Mouse (Mus musculus) lung, embryonic 15.5 days (tissue): Measurements from ENCODE around the gene Pdlim7. TPM values are rescaled to one million over a fixed set of nuclear protein-coding genes. Genes with fewer than 3 reads are reported as not detected.

ENCODE experiments used
- ATAC-seq: fragments of 200-750 bp; cut with Nextera tagmentation; 2 replicates; pipeline ENCODE4 v1.8.0; 2017; ENCODE audit warnings: moderate number of reproducible peaks, borderline replicate concordance; ENCODE audit not compliant: low FRiP score, low TSS enrichment; ENCODE audit errors: extremely low read depth
- H3K27ac ChIP-seq: fragments of 300-500 bp; sonication (generic); 2 replicates; pipeline ENCODE4 v1.5.1; 2015; ENCODE audit warnings: moderate library complexity, mild to moderate bottlenecking, inconsistent platforms
- H3K27me3 ChIP-seq: fragments of 300-500 bp; sonication (generic); 2 replicates; pipeline ENCODE4 v1.6.1; 2015; ENCODE audit warnings: inconsistent platforms
- H3K36me3 ChIP-seq: fragments of 300-500 bp; sonication (generic); 2 replicates; pipeline ENCODE4 v1.6.1; 2015; ENCODE audit warnings: inconsistent platforms
- H3K4me1 ChIP-seq: fragments of 300-500 bp; sonication (generic); 2 replicates; pipeline ENCODE4 v1.6.1; 2015; ENCODE audit warnings: inconsistent platforms
- H3K4me2 ChIP-seq: fragments of 300-500 bp; sonication (generic); 2 replicates; pipeline ENCODE4 v1.6.1; 2015; ENCODE audit warnings: inconsistent platforms, mild to moderate bottlenecking, moderate library complexity
- H3K4me3 ChIP-seq: fragments of 300-500 bp; sonication (generic); 2 replicates; pipeline ENCODE4 v1.5.1; 2015; ENCODE audit warnings: mild to moderate bottlenecking, inconsistent platforms
- H3K9ac ChIP-seq: fragments of 300-500 bp; sonication (generic); 2 replicates; pipeline ENCODE4 v1.6.1; 2015; ENCODE audit warnings: inconsistent platforms
- H3K9me3 ChIP-seq: fragments of 300-500 bp; sonication (generic); 2 replicates; pipeline ENCODE4 v1.6.1; 2016; ENCODE audit warnings: inconsistent platforms
- WGBS: fragments of 180-500 bp; shearing (Covaris S2); methylation state at CpG from one replicate; pipeline ENCODE4 v1.1.7; 2015; 5-methylcytosine and 5-hydroxymethylcytosine counted together
- polyA plus RNA-seq: library from polyadenylated mRNA; unstranded; fragments of >200 nt; fragmentation: Nextera tagmentation; extraction: Ambion mirVana; gene quantifications from 2 replicates; pipeline ENCODE4 v1.2.1, GENCODE M21; 2015

The Pdlim7 gene
- polyA plus RNA-seq, 1 experiment from 2014 or later, result 169 TPM

GRCm38 (mm10) chr13:55512379-55513031 lies 971 bp downstream of the Pdlim7 start:
- H3K27me3 ChIP-seq, result peaks cover 13% of the 10 kb centered on the region; the same call in 1 of the 2 replicates
- peak overlapping the region; percentile 71 for H3K4me2 ChIP-seq
- peaks cover 30% of the 10 kb centered on the region for H3K4me1 ChIP-seq
- peak overlapping the region; percentile 73 for H3K4me3 ChIP-seq
- peak; percentile 61 for ATAC-seq
- peak overlapping the region; percentile 78 for H3K9ac ChIP-seq
- H3K9me3 ChIP-seq, result no peaks in the 10 kb centered on the region
- H3K36me3 ChIP-seq, result peaks cover 24% of the 10 kb centered on the region
- peak overlapping the region; percentile 94 for H3K27ac ChIP-seq
- WGBS, result under 1% methylated on average over 25 of the region's 25 CpGs

DNA sequence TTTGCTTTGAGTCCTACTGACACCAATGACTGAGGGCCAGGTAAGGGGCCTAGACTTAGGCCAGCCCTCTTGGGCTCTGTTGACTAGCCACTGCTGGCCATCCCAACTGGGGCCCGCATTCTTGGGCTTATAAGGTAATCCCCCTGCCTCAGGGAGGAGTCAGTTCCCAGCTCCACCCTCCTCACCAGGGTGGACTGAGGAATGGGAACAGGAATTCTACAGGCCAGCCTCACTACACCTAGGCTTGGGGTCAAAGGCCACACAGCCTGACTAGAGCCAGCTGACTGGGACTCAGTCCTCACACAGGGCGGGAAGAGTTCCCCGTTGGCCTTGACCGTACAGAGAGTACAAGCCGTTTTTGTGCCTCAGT lies 2.0 kb downstream of the Pdlim7 start:
- Histone ChIP-seq H3K4me3 (peak overlapping the region; percentile 73), H3K9me3 (no peaks in the 10 kb centered on the region), H3K27me3 (peaks cover 13% of the 10 kb centered on the region; the same call in 1 of the 2 replicates), H3K4me2 (peak overlapping the region; percentile 71), H3K36me3 (peaks cover 34% of the 10 kb centered on the region), H3K27ac (peak overlapping the region; percentile 94), H3K4me1 (peaks cover 30% of the 10 kb centered on the region), H3K9ac (peak overlapping the region; percentile 18; the same call in 1 of the 2 replicates)
- ATAC-seq, result peak; percentile 4; the same call in 1 of the 2 replicates
- WGBS, result 22% methylated on average over 5 of the region's 5 CpGs

GRCm38 (mm10) chr13:55510668-55511491 lies 2.6 kb downstream of the Pdlim7 start:
- Histone ChIP-seq H3K27me3 (peaks cover 13% of the 10 kb centered on the region; the same call in 1 of the 2 replicates), H3K4me1 (peaks cover 30% of the 10 kb centered on the region), H3K4me2 (peak overlapping the region; percentile 71), H3K9me3 (no peaks in the 10 kb centered on the region), H3K9ac (peak overlapping the region; percentile 18; the same call in 1 of the 2 replicates), H3K27ac (peak overlapping the region; percentile 94), H3K4me3 (peak overlapping the region; percentile 73), H3K36me3 (peaks cover 40% of the 10 kb centered on the region)
- 1% methylated on average over 6 of the region's 6 CpGs for WGBS
- ATAC-seq, result peak; percentile 86

DNA sequence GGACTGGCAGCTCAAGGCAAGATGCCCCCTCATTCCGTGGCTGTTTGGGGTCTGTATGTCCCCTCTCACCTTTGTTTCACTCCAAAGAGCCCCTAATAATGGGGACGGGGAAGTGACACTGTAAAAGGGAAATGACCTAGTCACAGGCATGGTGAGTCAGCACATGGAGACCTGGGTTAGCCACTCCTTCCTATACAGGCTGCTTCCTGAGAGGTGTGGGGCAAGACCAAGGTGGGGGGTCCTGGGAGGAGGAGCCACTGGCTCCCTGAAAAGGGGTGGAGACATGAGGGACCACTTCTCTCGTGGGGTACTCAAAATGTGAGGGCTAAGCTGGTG lies 3.2 kb downstream of the Pdlim7 start:
- Histone ChIP-seq H3K4me1 (peaks cover 30% of the 10 kb centered on the region), H3K4me3 (no peak overlapping the region; the same call in 1 of the 2 replicates), H3K9ac (no peak overlapping the region), H3K4me2 (peak overlapping the region; percentile 71), H3K27me3 (peaks cover 12% of the 10 kb centered on the region; the same call in 1 of the 2 replicates), H3K27ac (peak overlapping the region; percentile 94), H3K36me3 (peaks cover 46% of the 10 kb centered on the region), H3K9me3 (no peaks in the 10 kb centered on the region)
- peak; percentile 3; the same call in 1 of the 2 replicates for ATAC-seq
- WGBS, result 28% methylated on average over 3 of the region's 3 CpGs

DNA sequence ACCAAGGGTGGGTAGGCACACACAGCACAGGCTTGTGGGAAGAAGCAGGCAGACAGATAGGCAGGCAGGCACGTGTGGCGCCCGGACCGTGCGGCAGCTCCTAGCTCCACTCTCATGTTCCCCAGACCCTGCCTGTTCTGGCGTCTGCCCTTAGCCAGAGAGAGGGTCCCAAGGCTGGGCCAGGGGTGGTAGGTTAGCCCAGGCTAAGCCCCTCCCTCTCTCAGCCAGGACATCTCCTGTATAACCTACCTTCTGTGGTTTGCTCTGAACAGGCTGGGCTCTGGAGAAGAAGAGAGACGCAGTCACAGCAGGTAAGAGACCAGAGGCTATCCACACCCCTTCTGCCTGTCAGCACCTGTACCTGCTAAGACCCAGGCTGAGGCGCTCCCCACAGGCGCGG lies 4.9 kb downstream of the Pdlim7 start:
- H3K4me2 ChIP-seq, result no peak overlapping the region
- no peak for ATAC-seq
- H3K4me1 ChIP-seq, result peaks cover 26% of the 10 kb centered on the region
- 88% methylated on average over 10 of the region's 10 CpGs for WGBS
- no peaks in the 10 kb centered on the region for H3K27me3 ChIP-seq
- no peak overlapping the region for H3K27ac ChIP-seq
- no peak overlapping the region for H3K9ac ChIP-seq
- no peak overlapping the region for H3K4me3 ChIP-seq
- H3K36me3 ChIP-seq, result peaks cover 63% of the 10 kb centered on the region
- no peaks in the 10 kb centered on the region for H3K9me3 ChIP-seq

DNA sequence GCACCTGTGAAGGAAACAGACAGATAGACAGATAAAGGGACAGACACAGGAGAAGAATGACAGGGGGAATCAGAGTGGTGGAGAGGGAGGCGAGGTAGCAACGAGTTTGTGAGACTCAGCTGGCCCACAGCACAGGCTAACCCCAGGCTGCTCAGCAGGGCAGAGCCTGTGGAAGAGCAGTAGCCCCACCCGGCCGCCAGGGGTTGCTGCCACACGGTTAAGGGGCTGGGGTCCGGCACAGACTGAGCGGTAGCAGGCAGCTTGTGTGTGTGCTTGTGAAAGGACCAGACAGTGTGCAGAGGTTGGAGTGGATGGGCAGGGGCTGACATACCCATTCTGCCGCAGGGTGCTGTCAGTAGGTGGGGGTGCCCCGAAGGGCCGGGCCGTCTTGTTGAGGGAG lies 5.6 kb downstream of the Pdlim7 start:
- peaks cover 70% of the 10 kb centered on the region for H3K36me3 ChIP-seq
- no peak overlapping the region for H3K9ac ChIP-seq
- ATAC-seq, result no peak
- no peaks in the 10 kb centered on the region for H3K27me3 ChIP-seq
- 67% methylated on average over 11 of the region's 11 CpGs for WGBS
- H3K4me2 ChIP-seq, result no peak overlapping the region
- H3K4me1 ChIP-seq, result peaks cover 24% of the 10 kb centered on the region
- H3K27ac ChIP-seq, result no peak overlapping the region
- H3K9me3 ChIP-seq, result no peaks in the 10 kb centered on the region
- no peak overlapping the region for H3K4me3 ChIP-seq

- no peak for ATAC-seq
- Histone ChIP-seq H3K27me3 (peaks cover 4% of the 10 kb centered on the region; the same call in 1 of the 2 replicates), H3K36me3 (peaks cover 80% of the 10 kb centered on the region), H3K4me2 (no peak overlapping the region), H3K4me1 (peaks cover 19% of the 10 kb centered on the region), H3K27ac (no peak overlapping the region), H3K9ac (no peak overlapping the region), H3K9me3 (no peaks in the 10 kb centered on the region), H3K4me3 (no peak overlapping the region)
- WGBS, result 84% methylated on average over 10 of the region's 10 CpGs
Observed at GRCm38 (mm10) chr13:55506697-55507096, 6.8 kb downstream of the Pdlim7 start.

DNA sequence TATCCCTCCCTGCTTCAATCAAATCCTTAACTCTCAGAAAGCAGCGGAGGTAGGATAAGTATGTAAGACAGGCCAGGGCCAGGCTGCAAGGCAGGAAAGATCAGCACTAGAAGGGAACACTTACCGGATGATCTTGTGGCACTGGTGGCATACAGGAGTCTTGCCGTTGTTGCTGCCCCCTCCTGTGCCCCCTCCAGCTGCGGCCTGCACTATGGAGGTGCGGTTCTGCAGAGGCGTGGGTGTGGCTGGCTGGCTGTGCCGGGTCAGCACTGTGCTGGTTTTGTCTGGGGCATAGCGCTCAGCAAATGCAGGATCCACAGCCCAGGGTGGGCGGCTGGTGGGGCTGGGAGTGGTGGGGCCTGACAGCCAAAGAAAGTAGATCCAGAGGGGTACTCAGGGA lies 7.7 kb downstream of the Pdlim7 start:
- Histone ChIP-seq H3K27me3 (peaks cover 4% of the 10 kb centered on the region; the same call in 1 of the 2 replicates), H3K36me3 (peaks cover 84% of the 10 kb centered on the region), H3K9ac (no peak overlapping the region), H3K4me2 (no peak overlapping the region), H3K4me1 (peaks cover 10% of the 10 kb centered on the region), H3K4me3 (no peak overlapping the region), H3K27ac (no peak overlapping the region), H3K9me3 (no peaks in the 10 kb centered on the region)
- 93% methylated on average over 9 of the region's 9 CpGs for WGBS
- no peak for ATAC-seq

DNA sequence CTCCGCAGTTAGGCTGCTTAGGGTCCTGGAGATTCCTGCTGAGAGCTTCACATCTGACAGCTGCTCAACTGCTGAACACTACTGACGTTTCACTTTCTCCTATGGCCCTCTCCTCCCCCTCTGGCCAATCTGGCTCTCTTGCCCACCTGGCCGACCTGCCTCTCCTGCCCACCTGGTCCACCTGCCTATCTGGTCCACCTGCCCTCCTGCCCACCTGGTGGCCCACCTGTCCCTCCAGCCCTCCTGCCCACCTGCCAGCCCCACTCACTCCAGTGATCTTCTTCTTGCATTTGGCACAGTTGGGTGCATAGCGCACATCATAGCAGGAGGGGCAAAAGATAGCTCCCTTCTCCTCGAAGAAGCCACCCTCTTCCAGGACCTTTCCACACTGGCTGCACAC lies 9.1 kb downstream of the Pdlim7 start:
- Histone ChIP-seq H3K36me3 (peaks cover 85% of the 10 kb centered on the region), H3K4me2 (no peak overlapping the region), H3K9ac (no peak overlapping the region), H3K27ac (no peak overlapping the region), H3K4me1 (peaks cover 10% of the 10 kb centered on the region; the same call in 1 of the 2 replicates), H3K4me3 (no peak overlapping the region), H3K9me3 (no peaks in the 10 kb centered on the region), H3K27me3 (peaks cover 7% of the 10 kb centered on the region; the same call in 1 of the 2 replicates)
- no peak for ATAC-seq
- WGBS, result 83% methylated on average over 5 of the region's 5 CpGs

GRCm38 (mm10) chr13:55502405-55502804 lies 11.1 kb downstream of the Pdlim7 start:
- no peak overlapping the region for H3K4me2 ChIP-seq
- H3K27me3 ChIP-seq, result peaks cover 11% of the 10 kb centered on the region; the same call in 1 of the 2 replicates
- H3K9ac ChIP-seq, result no peak overlapping the region
- no peak for ATAC-seq
- peaks cover 73% of the 10 kb centered on the region for H3K36me3 ChIP-seq
- no peak overlapping the region for H3K27ac ChIP-seq
- no peaks in the 10 kb centered on the region for H3K9me3 ChIP-seq
- H3K4me3 ChIP-seq, result no peak overlapping the region
- WGBS, result 88% methylated on average over 8 of the region's 8 CpGs
- peaks cover 10% of the 10 kb centered on the region; the same call in 1 of the 2 replicates for H3K4me1 ChIP-seq

DNA sequence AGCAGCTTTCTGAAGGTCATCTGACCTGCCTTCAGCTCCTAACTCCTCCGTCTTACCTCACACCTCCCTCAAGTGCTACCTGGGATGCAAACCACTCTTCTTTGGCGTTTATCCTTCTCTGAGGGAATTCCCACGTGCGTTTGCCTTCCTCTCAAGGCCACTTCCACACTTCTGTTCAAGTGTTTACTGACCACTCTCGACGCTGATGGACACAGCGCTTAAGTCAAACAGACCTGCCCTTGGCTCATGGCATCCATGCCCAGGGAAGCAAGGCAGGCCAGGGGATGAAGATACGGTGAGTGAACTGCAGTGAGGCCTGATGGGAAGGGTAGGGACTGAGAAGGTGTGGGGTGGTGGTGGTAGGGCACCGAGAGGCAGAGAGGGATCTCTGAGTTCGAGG lies 12.9 kb downstream of the Pdlim7 start:
- Histone ChIP-seq H3K9ac (no peak overlapping the region), H3K27ac (no peak overlapping the region), H3K4me1 (peaks cover 19% of the 10 kb centered on the region; the same call in 1 of the 2 replicates), H3K4me2 (no peak overlapping the region), H3K9me3 (no peaks in the 10 kb centered on the region), H3K4me3 (no peak overlapping the region), H3K27me3 (peaks cover 11% of the 10 kb centered on the region; the same call in 1 of the 2 replicates), H3K36me3 (peaks cover 57% of the 10 kb centered on the region)
- ATAC-seq, result no peak
- 56% methylated on average over 10 of the region's 10 CpGs for WGBS

DNA sequence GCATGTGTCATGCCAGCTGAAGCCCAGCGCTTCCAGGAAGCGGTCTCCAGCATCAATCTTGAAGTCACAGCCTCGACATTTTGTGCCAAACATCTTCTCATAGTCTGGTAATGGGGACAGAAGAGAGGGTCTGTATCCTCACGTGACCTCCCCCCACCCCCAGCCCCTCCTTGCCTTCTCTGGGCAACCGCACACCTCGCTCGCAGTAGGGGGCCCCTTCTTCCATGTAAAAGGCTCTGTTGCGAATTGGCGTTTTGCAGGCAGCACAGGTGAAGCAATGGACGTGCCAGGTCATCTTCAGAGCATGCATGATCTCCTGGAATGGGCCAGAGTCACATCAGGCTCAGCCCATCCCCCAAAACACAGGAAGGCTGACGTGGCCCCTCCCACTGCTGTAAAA lies 14.6 kb downstream of the Pdlim7 start:
- Histone ChIP-seq H3K27ac (no peak overlapping the region), H3K36me3 (peaks cover 40% of the 10 kb centered on the region), H3K27me3 (peaks cover 11% of the 10 kb centered on the region; the same call in 1 of the 2 replicates), H3K4me3 (no peak overlapping the region), H3K9ac (no peak overlapping the region), H3K9me3 (no peaks in the 10 kb centered on the region), H3K4me1 (peaks cover 31% of the 10 kb centered on the region), H3K4me2 (no peak overlapping the region)
- no peak for ATAC-seq
- WGBS, result 57% methylated on average over 11 of the region's 11 CpGs
